Mouse (Mus musculus) hematopoietic stem cell, adult 5-6 weeks (primary cell): ENCODE results near the gene Ehmt1. TPM values are rescaled to one million over a fixed set of nuclear protein-coding genes. Genes with fewer than 3 reads are reported as not detected.

Experiments used
- ATAC-seq, 2 experiments: fragments of 125-278 bp in 1 of 2; replicated peaks in 1 of 2; 2 replicates each; pipeline ENCODE4 v1.8.0; 2016 to 2017; ENCODE audit warnings: inconsistent platforms in 2 of 2, mild to moderate bottlenecking in 2 of 2, moderate number of reproducible peaks in 2 of 2, low read depth in 1 of 2, moderate TSS enrichment in 1 of 2; ENCODE audit not compliant: low FRiP score in 2 of 2, poor library complexity in 2 of 2, severe bottlenecking in 2 of 2, insufficient read depth in 1 of 2, low TSS enrichment in 1 of 2
- total RNA-seq: library from RNA; stranded (forward); fragments of 172-1452, 232-1000 nt; gene quantifications from 2 replicates; pipeline ENCODE4 v1.2.3, GENCODE M21; 2017

Gene Ehmt1
- total RNA-seq, 1 experiment from 2014 or later: 149 TPM

- ATAC-seq: peak; percentile 40 to 73
Observed at GRCm38 (mm10) chr2:24761923-24762445, 157.4 kb downstream of the Ehmt1 start.

GRCm38 (mm10) chr2:24755276-24755675 is 164.1 kb downstream of the Ehmt1 start:
- peak; percentile 65 to 70; a peak in 3 of 4 replicates for ATAC-seq

DNA sequence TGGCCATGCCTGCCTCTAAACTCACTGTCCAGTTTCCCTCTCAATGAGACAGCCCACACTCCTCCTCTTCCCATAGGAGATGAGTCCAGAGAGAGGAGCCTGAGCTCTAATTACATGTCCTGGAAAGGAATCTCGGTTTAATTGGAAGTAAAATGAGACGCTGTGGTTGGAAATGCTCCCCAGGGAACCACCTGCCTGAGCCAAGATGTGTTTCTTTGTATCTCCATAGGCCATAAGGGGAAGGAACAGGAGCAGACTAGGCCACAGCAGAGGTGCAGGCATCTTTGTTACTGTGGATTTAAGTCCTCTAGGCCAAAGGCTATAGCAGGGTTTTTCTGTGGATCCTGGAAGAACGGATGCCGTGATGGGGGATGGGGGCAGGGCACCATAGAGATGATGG is 166.8 kb downstream of the Ehmt1 start:
- ATAC-seq: no peak

GRCm38 (mm10) chr2:24750051-24750450 is 169.4 kb downstream of the Ehmt1 start:
- ATAC-seq: no peak

DNA sequence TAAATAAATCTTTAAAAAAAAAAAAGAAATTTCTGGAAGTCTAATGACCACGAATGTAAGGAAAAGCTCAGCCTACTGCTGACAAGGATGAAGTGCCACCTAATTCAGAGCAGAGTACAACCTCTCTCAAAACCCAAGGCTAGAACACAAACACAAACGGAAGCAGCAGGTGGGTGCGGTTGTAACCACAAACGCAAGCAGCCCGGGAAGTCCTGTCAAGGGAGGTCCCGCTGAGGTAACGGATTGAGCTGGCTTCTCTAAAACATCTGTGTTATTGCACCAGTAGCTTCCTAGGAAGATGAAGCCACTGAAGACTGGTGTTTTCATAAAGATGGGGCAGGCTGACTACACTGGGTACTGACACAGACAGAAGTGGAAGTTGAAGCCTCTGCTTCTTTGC is 171.5 kb downstream of the Ehmt1 start:
- ATAC-seq: peak; percentile 82 to 89

Other genes starting within 250 kb of the Ehmt1 start
- gene Cacna1b, start 156.5 kb downstream of the Ehmt1 start, total RNA-seq: 0.13 TPM in 1 of 2 replicates, not detected in the other
- 89.9 and 103 TPM in 2 replicates for gene Arrdc1, start 15.6 kb upstream of the Ehmt1 start, total RNA-seq
- gene Zmynd19, start 30.2 kb upstream of the Ehmt1 start, total RNA-seq: 39.8 and 53.3 TPM in 2 replicates
- gene Dph7, start 42.8 kb upstream of the Ehmt1 start, total RNA-seq: 22.3 and 28.9 TPM in 2 replicates
- gene Mrpl41, start 55.5 kb upstream of the Ehmt1 start, total RNA-seq: 67.4 and 81.5 TPM in 2 replicates
- gene Pnpla7, start 56.4 kb upstream of the Ehmt1 start, total RNA-seq: 41.2 and 70.3 TPM in 2 replicates
- gene Nsmf, start 134.7 kb upstream of the Ehmt1 start, total RNA-seq: 16.0 and 28.9 TPM in 2 replicates
- not detected in 2 replicates for gene Entpd8, start 160.7 kb upstream of the Ehmt1 start, total RNA-seq
- 1.0 TPM in 1 of 2 replicates, not detected in the other for gene Noxa1, start 175.5 kb upstream of the Ehmt1 start, total RNA-seq